Mouse (Mus musculus) testis, postnatal 14 days (tissue): ENCODE data around the gene Mfsd4a.

Source experiments
- DNase-seq: peaks from one replicate; pipeline ENCODE4 v3.0.0; 2021; ENCODE audit warnings: low spot score

Mfsd4a gene

GRCm38 (mm10) chr1:131990083-131990760, 77.6 kb downstream of the Mfsd4a start:
- no peak for DNase-seq

- no peak for DNase-seq
Measured at GRCm38 (mm10) chr1:131989476-131989875, 78.4 kb downstream of the Mfsd4a start.

- no peak for DNase-seq
Measured at GRCm38 (mm10) chr1:131987432-131987831, 80.4 kb downstream of the Mfsd4a start.

GRCm38 (mm10) chr1:131983806-131984205, 84.1 kb downstream of the Mfsd4a start:
- DNase-seq = no peak

- DNase-seq = peak; percentile 72
Measured at GRCm38 (mm10) chr1:131982907-131983306, 85.0 kb downstream of the Mfsd4a start.

GRCm38 (mm10) chr1:131981378-131982013, 86.4 kb downstream of the Mfsd4a start:
- DNase-seq = peak; percentile 52

GRCm38 (mm10) chr1:131980471-131980870, 87.4 kb downstream of the Mfsd4a start:
- peak; percentile 59 for DNase-seq

- DNase-seq = no peak
Measured at GRCm38 (mm10) chr1:131976886-131977285, 91.0 kb downstream of the Mfsd4a start.

- no peak for DNase-seq
Measured at GRCm38 (mm10) chr1:131973991-131974390, 93.9 kb downstream of the Mfsd4a start.
